Mouse (Mus musculus) adrenal gland (tissue): ENCODE data around the gene Dnajc17.

Experiments
- intact Hi-C: fragments of 180-260 bp; cut with DNase I; formaldehyde crosslinking; loops from one replicate; pipeline ENCODE4 v1.15.1; 2025

The Dnajc17 gene

DNA sequence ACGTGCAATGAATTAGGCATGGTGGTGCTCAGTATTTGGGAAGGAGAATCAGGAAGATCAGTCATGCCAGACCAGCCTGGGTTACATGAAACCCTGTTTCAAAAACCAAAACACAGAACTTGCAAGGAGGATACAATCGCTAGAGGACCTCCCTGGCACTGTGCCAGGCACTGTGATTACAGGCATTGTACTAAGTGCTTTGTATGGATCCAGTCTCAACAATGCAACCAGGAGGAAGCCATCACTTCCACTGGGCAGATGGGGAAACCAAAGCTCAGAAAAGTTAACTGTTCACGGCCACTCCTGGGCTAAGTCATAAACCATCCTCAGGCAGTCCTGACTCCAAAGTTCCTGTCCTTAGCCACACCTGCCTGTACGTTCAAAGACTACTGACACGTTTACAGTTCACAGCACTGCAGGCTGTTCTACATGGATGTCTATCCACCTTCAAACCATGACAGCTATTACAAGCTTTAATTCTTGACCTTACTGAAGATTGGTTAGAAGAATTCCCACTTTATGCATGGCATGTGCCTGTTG is 5.6 kb downstream of the Dnajc17 start:
- intact Hi-C loops, result no loop called here

DNA sequence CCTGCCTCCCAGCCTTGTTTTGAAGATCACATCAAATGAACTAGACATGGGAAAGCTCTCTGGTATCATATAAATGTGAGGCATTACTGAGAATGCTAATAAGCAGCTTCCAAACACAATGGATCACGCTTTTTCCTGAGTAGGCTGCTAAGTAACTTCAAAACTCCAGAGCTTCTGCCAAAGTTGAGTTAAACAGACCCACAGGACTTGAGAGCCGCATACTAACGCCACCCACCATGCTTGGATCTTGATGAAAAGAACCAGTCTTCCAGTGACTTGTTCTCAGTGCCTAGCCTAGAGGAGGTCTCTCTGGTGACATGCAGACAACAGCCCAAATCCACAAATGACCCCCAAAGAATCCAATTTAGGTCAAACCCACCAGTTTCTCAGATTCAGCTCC is 9.7 kb downstream of the Dnajc17 start:
- intact Hi-C loops, result no loop called here

DNA sequence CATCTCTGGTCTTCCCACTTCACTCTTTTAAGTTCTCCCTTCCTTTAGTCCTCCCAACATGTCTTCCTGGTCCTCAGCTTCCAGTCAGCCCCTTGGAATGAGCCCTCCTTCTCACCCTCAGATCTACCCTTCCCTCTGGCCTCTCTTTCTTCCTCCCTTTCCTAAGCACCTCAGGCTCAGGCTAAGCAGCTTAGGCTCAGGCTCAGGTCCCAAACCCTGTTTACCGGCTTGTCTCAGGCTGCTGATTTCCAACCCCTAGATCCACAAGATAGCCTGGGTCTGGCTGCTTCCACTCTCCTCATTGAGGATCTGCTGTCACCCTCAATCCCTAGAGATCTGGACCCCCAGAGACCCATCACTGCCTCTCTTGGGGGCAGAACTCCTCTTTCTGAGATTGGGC is 10.5 kb downstream of the Dnajc17 start:
- intact Hi-C loops, result no loop called here

DNA sequence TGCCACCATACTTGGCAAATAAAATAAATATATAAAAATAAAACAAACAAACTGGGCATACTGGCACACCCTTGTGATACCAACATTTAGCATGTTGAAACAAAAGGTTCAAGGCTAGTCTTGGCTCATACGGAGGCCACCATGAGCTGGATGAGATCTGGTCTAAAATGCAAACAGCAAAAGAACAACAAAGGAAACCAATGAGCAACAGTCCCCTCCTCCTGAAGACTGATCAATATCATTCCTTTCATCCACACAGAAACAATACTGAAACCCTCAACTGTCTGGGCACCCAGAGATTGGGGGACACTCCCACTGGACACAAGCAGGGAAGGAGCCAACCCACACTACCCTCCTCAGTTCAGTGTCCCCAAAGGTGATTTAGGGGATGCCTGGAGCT is 11.1 kb downstream of the Dnajc17 start:
- intact Hi-C loops, result no loop called here

DNA sequence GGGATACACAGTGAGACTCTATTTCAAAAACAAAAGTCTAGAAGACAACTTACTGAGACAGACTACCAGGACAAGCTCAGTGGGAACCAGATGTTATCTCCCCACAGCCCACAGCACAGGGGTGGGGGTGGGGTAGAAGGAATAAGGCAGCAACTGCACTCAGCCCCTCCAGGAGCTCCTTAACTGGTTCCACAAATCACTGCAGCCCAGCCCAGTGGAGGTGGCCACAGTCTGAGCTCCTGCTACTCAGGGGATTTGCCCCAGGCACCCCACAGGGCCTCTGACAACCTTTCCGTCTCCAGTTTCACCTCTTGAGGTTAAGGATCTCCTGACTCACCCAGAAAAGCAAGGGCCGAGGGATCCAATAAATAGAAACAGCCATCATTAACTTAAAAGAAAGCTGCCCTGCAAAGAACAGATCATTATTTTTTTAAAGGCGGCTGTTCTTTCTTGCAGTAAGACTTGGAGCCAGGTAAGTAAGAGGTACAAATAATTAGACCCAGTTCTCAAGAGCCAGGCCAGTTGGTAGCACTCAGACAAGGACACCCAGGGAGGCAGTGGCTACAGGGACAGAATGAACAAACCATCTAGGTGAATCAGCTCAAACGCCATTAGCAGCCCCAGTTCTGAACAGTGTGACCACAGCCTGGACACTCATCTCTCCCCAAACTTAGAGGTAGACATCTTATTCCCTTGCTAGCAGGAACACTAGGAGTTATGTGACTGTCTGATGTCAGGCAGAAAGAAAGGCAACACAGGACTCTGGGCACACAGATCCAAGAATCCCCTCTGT is 12.1 kb downstream of the Dnajc17 start:
- intact Hi-C loops, result no loop called here

DNA sequence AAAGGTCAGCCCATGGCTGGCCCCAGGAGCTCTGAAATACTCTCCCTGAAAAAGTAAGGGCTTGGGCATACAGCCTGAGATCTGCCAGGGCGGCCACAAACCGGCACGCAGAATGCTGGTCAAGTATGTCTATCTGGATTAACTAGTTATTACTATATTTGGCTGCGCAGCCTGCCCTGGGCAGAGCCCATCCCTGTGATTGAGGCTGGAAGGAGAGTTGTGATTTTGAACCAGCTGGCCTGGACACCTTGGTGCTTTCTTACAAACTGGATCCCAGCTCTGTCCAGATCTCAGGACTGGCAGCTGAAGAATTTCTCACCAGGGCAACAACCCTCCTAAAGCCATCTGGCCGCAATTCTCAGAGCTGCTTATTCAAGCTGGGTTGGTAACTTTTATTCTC is 14.5 kb downstream of the Dnajc17 start:
- intact Hi-C loops, result no loop called here

DNA sequence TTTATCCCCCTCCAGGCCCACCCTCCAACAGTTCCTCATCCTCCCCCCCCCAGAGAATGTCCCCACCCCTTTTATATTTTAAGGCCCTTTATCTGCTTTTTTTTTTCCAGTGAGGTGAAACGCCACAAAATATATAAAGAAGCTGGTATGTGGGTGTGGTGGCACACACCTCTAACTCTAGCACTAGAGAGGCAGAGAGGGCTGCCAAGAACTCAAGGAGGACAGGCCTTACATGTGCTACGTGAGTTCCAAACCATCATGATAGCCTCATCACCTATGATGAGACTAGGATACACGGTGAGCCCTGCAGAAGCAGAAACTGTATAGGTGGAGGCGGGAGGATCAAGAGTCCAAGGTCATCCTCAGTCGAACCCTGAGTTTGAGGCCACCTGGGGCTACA is 17.6 kb downstream of the Dnajc17 start:
- intact Hi-C loops, result no loop called here

DNA sequence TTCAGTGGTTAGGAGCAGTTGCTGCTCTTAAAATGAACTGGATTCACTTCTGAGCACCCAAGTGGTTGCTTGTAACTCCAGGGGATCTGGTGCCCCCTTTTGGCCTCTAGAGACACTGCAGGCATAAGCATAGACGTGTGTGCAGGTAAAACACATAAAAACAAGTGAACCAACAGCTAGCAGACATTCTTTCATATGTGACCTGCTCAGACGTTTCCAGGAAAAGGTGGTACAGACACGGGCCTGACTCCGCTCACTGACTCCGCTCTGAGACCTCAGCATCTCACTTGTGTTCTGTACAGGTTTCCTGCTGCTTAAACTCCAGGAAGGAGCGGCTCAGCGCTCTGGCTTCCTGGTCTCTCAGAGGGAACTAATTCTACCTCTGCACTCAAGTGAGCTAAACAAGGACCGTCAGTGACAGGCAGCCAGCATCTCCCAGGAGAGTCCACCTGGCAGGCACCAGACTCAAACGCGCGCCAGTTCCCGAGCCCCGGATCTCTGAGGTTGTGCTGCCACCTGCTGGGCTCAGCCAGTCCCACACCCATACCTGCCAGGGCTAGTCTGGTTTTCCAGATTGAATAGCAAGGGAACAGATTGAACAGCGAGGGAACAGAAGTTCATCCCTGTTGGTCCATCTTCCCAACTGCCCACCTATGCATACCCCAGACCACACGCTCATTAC is 19.4 kb downstream of the Dnajc17 start:
- intact Hi-C loops, result loop anchor here (2.0 to 10.0 kb wide), 3 partner anchors 47 to 148 kb away; partner anchors contain the start of gene Rad51

DNA sequence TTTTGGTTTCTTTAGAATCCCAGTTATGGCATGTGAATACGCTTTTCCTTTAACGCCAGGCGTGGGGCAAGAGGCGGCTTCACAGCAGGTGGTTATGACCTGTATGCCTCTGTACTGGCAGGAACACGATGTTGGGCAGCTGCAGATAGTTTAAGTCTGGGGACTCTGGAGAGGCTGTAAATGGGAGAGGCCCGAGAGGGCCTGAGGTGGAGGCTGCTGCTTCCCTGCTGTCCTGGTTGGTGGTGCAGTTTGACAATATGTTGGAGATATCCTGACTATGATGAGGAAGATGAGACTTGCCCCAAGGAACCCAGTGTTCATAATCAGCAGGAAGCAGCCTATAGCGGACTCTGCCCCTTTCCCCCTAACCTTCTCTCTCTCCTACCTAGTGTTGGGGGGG is 25.7 kb downstream of the Dnajc17 start:
- intact Hi-C loops, result loop anchor here (10.0 kb wide), 1 partner anchor 68 kb away; the partner anchor contains the start of gene Rad51

DNA sequence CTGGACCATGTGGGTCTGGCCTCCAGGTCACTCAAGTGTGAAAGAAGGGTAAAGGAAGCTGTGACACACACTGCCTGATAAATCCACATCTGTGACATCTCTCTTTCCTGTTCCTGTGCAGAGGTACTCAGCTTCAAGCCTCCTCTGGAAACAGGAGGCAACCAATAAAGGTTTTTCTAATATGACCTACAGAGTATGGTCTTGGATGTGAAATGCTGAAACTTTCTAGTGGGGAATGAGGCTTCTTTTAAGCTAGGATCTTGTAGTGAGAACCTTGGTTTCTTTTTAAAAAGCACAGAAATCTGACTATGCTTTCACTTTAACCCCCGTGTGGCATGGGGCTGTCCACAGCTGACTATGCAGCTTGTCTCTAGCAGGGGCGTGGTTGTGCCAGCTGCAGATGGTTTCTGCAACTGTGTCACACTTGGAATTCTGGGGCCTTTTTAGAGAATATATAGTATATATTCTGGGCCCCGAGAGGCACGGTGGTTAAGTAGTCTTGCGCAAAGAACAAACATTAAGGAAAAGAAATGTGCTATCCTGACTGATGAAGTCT is 31.1 kb downstream of the Dnajc17 start:
- intact Hi-C loops, result no loop called here

DNA sequence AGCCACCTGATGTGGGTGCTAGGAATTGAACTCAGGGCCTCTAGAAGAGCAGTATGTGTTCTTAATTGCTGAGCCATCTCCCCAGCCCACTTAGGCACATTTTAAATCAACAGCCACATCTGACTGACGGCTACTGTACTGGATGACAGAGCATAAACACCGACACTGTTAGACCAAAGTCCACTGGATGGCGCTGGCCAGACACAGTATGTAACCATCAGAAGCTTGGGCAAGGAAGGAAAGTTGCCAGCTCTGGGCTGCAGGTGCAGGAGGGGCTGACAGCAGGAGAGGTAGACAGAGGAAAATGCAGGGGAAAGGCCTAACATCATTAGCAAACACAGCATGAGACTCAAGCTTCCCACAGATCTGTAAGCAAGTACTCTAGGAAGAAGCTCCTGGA is 31.8 kb downstream of the Dnajc17 start:
- intact Hi-C loops, result no loop called here

DNA sequence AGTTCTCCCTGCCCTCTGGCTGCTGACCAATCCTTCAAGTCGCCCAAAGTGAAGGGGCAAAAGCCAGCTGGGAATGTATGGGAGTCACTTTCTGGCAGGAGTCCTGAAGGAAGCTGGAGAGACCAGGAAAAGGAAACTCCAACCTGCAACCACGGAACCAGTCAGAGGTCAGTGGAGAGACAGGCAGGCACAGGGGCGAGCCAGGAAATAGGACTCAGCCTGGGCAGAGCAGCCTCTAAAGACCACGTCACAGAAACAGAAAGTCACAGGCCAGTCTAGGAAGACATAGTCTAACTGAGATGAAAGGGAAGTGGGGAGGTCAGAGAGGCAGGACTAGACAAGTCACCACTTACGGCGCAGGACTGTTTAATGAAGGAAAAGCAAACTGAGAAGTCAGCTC is 33.0 kb downstream of the Dnajc17 start:
- intact Hi-C loops, result no loop called here

DNA sequence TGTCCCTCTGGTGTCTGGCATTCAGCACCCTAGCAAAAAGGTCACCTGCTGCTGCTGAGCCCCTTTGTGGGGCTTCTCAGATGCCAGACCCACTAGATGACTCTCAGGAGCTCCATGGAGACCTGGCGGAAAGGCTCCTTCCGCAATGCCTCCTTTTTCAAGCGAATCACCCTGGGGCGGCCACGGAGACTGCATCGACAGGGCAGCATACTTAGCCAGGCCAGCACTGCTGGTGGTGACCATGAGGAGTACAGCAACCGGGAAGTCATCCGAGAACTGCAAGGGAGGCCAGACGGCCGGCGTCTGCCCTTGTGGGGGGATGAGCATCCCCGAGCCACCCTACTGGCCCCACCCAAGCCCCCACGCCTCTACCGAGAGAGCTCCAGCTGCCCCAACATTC is 33.7 kb downstream of the Dnajc17 start:
- intact Hi-C loops, result no loop called here

DNA sequence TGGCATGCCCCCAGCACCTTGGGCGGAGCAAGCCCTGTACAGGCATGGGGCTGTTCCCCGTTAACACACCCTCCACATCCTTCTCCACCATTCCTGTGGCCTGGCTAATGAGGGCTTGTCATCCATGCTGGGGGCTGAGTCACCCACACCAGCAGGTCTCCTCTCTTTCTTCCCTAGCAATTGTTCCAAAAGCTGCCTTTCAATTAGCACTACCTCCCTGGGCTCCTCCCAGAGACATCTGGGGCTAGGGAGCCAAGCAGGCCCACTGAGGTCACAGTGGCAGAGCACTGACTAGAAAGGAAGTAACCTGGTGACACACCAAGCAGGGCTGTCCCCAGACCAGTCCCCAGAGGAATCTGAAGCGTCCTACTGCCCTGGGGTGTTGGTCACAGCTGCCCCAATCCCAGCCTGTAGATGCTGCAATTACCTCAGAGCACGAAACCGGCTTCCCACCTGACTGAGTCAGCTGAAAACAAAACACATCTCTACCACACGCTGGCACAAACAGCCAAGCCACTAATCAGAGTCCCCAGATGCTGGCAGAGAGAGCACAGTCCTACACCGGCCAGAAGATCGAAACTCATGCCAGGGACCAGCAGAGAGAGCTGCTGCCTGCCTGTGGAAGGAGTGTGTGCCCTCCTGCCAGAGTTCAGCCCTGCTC is 34.5 kb downstream of the Dnajc17 start, which contains the start of gene Gm14137:
Gene Gm14137 (plus strand): TSS at position 519 of the 661 bp plus-strand sequence.
- intact Hi-C loops, result no loop called here

DNA sequence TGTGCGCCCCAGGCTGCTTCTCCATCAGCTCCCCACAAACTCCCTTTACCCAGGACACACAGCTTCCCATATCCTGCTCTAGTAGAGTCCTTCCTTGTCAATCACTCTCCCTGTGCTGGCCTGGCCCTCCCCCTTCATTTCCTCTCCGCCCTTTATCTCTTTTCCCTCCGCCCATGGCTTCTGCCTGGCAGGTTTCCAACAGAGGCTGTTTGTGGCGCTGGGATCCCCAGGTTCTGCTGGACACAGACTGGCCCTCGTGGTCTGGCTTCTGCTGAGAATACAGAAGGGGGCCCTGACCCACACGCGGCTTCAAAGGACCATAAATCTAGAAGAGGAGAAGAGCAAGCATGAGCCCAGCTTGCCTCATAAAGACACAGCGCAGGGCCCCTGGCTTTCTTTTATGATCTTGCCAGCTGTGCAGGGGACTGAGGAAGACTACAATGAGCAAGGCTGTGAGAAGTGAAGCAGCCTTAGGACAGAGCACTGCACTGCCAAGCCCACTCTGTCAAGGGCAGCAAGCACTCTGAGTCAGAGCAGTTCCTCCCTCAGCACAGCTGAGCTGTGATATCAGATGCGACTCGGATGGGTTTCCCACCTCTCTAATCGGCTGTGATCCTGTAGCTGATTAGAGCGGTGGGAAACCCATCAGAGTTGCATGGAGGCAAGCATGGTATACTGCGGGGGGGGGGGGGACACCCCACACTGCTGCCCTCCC is 35.6 kb downstream of the Dnajc17 start:
- intact Hi-C loops, result no loop called here

DNA sequence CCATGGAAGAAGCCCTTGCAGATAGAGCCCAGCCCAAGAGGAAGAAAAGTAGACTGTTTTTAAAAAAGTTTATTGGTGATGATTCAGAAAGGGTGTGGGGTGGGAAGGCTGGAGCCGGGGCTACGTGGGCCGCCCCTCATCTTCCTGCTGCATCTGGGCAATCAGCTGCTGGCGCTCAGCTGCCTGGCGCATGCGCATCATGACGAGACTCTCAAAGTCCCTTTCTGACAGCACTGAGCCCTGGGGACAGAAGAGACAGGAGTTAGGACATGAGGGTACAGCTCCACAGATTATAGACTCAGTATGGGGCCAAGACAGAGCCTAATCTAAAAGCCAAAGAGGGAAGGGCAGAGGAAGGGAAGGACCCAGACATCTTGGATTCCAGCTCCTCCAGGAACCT is 36.1 kb downstream of the Dnajc17 start:
- intact Hi-C loops, result no loop called here

DNA sequence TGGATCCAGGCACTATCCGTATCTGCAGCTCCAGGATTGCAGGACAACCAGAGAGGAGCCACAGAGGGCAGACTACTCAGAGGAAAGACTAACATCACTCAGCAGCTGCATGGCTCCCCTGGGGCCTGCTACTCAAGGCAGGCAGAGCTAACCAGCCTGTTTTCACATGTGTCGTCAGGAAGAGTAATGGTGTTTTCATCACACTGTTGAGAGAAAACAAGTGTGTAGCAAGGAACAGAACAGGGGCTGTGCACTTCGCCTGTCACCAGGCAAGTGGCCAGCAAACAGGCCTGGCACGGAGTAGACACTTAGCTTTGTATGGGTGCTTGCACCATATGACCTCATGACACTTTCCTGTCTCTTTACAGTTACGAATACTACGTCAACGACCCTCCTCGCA is 37.0 kb downstream of the Dnajc17 start:
- intact Hi-C loops, result no loop called here

DNA sequence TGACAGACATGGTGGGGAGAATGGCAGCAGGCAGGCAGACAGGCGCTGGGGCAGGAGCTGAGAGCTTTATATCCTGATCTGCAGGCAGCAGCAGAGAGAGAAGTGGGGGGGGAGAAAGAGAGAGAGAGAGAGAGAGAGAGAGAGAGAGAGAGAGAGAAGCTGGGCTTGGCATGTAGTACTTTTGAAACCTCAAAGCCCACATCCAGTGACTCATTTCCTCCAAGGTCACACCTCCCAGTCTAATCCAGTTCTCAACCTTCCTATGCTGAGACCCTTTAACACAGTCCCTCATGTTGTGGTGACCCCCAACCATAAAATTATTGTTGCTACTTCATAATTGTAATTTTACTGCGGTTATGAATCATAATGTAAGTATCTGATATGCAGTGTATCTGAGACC is 38.3 kb downstream of the Dnajc17 start:
- intact Hi-C loops, result no loop called here

DNA sequence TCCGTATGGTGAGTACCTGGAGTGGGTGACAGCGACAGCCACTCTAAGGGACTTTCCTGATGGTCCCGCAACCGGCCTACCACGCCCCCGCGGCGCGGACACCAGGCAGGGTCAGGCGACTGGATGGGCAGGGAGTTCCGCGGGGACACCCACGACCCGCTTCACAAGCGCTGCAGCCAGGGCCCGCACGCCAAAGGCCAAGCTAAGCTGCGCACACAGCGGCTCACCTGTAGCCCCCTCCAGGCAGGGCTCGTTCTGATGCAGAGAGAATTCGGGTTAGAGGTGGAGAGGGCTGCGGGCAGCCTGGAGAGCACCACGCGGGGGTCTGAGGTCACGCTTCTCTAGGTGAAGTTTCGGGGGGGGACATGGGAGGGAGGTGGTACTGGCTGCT is 40.7 kb downstream of the Dnajc17 start:
- intact Hi-C loops, result no loop called here

DNA sequence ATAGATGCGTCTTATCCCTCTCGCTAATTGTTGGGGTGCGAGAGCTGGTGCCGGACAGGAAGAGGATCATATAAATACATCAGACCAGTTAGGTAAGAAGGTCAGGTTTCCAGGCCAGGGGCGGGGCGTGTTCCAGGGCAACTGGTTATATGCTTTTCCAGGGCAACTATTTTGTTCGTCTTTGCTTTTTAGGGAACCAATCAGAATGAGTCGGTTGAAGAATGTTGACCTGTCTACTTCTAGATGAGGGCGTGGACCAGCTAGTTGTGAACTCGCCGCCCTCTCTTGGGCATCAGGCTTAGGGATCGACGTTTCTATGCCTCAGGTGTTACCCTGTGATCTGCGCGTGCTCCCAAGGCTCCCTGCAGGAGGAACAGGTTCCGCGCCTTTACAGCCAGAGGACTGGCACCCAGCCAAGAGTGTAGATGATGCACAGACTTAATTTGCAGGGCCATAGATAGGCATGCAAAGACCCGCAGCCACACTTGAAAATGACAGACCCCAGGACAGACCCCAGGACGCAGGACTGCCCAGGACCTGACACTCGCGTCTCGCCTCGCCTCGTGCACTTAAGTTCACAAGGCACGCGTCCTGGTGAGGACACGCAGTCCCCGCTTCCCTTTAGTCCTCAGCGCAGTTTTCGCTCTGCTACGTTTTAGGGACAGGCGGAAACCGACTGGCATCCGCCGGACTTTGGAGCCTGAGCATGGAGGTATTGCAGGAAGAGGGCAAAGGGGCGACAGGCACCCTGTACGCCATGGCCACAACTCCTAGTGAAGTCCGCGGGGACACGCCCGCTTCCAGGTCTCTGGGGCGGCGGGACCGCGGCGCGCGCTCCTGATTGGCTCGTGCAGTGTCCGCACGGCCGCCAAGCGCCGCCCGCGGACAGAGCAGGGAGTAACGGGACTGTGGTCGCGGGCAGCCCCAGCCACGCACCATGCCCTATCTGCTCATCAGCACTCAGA is 41.4 kb downstream of the Dnajc17 start, which contains the start of gene Gchfr:
Gene Gchfr (plus strand): TSS at position 873 of the 965 bp plus-strand sequence.
- intact Hi-C loops, result no loop called here
